13 mouse cellular contexts compared by ENCODE assay signal in the genomic region with DNA sequence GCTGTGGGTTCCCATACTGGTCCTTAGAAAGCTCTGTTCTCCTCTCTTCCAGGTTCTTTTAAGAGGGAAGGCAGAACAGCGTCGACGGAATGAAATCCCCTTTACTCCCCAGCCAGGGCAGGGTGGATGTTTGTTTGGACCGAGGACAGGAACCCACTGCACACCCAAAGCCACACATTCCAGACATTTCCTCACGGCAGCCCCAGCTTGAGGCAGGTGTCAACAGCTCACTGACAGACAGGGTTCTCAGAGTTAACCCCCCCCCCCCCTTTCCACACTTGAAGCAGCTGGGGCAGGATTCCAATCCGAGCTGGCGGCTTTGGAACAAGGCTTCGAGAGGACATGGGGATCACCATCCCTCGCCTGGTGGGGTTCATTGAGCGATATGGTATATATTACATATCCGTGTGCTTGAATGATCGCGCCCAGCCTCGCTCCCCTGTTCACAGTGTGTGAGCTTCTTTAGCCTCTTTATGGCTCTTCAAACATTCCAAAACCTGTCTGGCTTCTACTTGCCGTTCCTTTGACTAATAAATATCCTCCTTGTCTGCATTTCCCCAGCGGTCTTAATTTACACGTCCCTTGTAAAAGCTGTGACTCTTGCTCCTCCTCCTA. TPM values are rescaled to one million over a fixed set of nuclear protein-coding genes. Genes with fewer than 3 reads are reported as not detected.
DNase-seq lines count a peak whose midpoint lies in the region; ATAC-seq and TF ChIP-seq lines count a peak whose summit lies in the region.
"Had no signal": no experiment of that assay in that cellular context is flagged by ENCODE, and none has a peak within 500 bp of the region (broad histone marks: within the 10 kb centered on the region; RNA-seq: fewer than 3 reads in every experiment).

No protein-coding gene starts in this region.

- no peaks in the 10 kb centered on the region for H3K9me3 ChIP-seq in heart, embryonic 14.5 days (ENCODE audit: control insufficient read depth, low read length)
- H3K9me3 ChIP-seq in lung, postnatal 0 days (ENCODE audit: low read length), result no peaks in the 10 kb centered on the region
- H3K9me3 ChIP-seq in intestine, embryonic 16.5 days (ENCODE audit: control insufficient read depth, low read length), result no peaks in the 10 kb centered on the region
- H3K9me3 ChIP-seq in stomach, embryonic 16.5 days (replicated peaks; ENCODE audit: control insufficient read depth, low read length), result no peaks in the 10 kb centered on the region
- H3K9me3 ChIP-seq: hindbrain, embryonic 15.5 days had no signal

- no peaks in the 10 kb centered on the region for H3K27me3 ChIP-seq in heart, embryonic 14.5 days (ENCODE audit: control insufficient read depth, insufficient read depth, low read length)
- H3K27me3 ChIP-seq in lung, postnatal 0 days (replicated peaks; ENCODE audit: insufficient read depth, low read length), result no peaks in the 10 kb centered on the region
- H3K27me3 ChIP-seq in intestine, embryonic 16.5 days (replicated peaks; ENCODE audit: control insufficient read depth, insufficient read depth, low read length), result no peaks in the 10 kb centered on the region
- H3K27me3 ChIP-seq in stomach, embryonic 16.5 days (ENCODE audit: control insufficient read depth, insufficient read depth, low read length), result no peaks in the 10 kb centered on the region
- H3K27me3 ChIP-seq: hindbrain, embryonic 15.5 days had no signal

- 25% methylated on average over 17 of the region's 17 CpGs for WGBS in heart, embryonic 14.5 days
- 23% methylated on average over 17 of the region's 17 CpGs for WGBS in lung, postnatal 0 days
- 25% methylated on average over 17 of the region's 17 CpGs for WGBS in intestine, embryonic 16.5 days
- WGBS in stomach, embryonic 16.5 days, result 33% methylated on average over 17 of the region's 17 CpGs

- H3K4me2 ChIP-seq in heart, embryonic 14.5 days (ENCODE audit: low read length), result peak overlapping the region; percentile 64
- peak overlapping the region; percentile 55 for H3K4me2 ChIP-seq in lung, postnatal 0 days (replicated peaks; ENCODE audit: low read depth, low read length)
- H3K4me2 ChIP-seq in intestine, embryonic 16.5 days (ENCODE audit: low read depth, low read length), result peak overlapping the region; percentile 50
- peak overlapping the region; percentile 54 for H3K4me2 ChIP-seq in stomach, embryonic 16.5 days (ENCODE audit: low read depth, low read length)
- H3K4me2 ChIP-seq: hindbrain, embryonic 15.5 days had no signal

- 0 out of 2 replicates have a peak overlapping the region, but pooled peaks have one; percentile 21 for H3K9ac ChIP-seq in heart, embryonic 14.5 days (ENCODE audit: low read length)
- H3K9ac ChIP-seq in lung, postnatal 0 days (replicated peaks; ENCODE audit: low read depth), result 0 out of 2 replicates have a peak overlapping the region, but pooled peaks have one; percentile 8
- peak overlapping the region; percentile 53 for H3K9ac ChIP-seq in intestine, embryonic 16.5 days (ENCODE audit: low read depth, low read length)
- no peak overlapping the region; the same call in 1 of the 2 replicates for H3K9ac ChIP-seq in stomach, embryonic 16.5 days (ENCODE audit: low read length)
- H3K9ac ChIP-seq: hindbrain, embryonic 15.5 days had no signal

- intact Hi-C loops in left cerebral cortex, adult 2 months (cut with DNase I), result no loop called here

- TF ChIP-seq CTCF in lung, postnatal 0 days (IDR thresholded peaks at IDR 0.05), result no peak
- no peak for TF ChIP-seq CTCF in left cerebral cortex, adult 2 months (IDR thresholded peaks at IDR 0.05)

- peak overlapping the region; percentile 21 to 27 for H3K4me3 ChIP-seq in heart, embryonic 14.5 days (ENCODE audit: control insufficient read depth in 1 of 2, insufficient read depth in 1 of 2, low read depth in 1 of 2, low read length in 2 of 2)
- H3K4me3 ChIP-seq in lung, postnatal 0 days (ENCODE audit: low read depth, low read length), result peak overlapping the region; percentile 20
- H3K4me3 ChIP-seq in intestine, embryonic 16.5 days (ENCODE audit: low read length), result peak overlapping the region; percentile 10
- H3K4me3 ChIP-seq in stomach, embryonic 16.5 days (replicated peaks; ENCODE audit: low read length), result peak overlapping the region; percentile 23; the same call in 1 of the 2 replicates
- H3K4me3 ChIP-seq in left cerebral cortex, adult 2 months, result no peak overlapping the region
- H3K4me3 ChIP-seq: hindbrain, embryonic 15.5 days had no signal

- no peak overlapping the region for H3K27ac ChIP-seq in heart, embryonic 14.5 days (replicated peaks in 1 of 2; ENCODE audit: control insufficient read depth in 1 of 2, insufficient read depth in 1 of 2, low read depth in 2 of 2, low read length in 2 of 2)
- H3K27ac ChIP-seq in lung, postnatal 0 days (ENCODE audit: low read length), result peak overlapping the region; percentile 54
- H3K27ac ChIP-seq in intestine, embryonic 16.5 days (ENCODE audit: low read length), result no peak overlapping the region; the same call in 1 of the 2 replicates
- H3K27ac ChIP-seq in stomach, embryonic 16.5 days (ENCODE audit: low read length), result no peak overlapping the region
- no peak overlapping the region for H3K27ac ChIP-seq in left cerebral cortex, adult 2 months
- H3K27ac ChIP-seq: hindbrain, embryonic 15.5 days had no signal

- no peak for DNase-seq in heart, adult 18-20 months
- peak; percentile 57 for DNase-seq in lung, postnatal 0 days (ENCODE audit: low spot score)
- DNase-seq in lung, postnatal 25 days (ENCODE audit: low spot score), result no peak
- no peak for DNase-seq in embryo, embryonic 11 days
- DNase-seq in left cerebral cortex, adult 2 months (ENCODE audit: extremely low spot score in 1 of 2, low spot score in 2 of 2), result no peak
- DNase-seq: right cerebral cortex, adult 18-20 months; thymus, adult 18-20 months had no signal

- no peaks in the 10 kb centered on the region for H3K36me3 ChIP-seq in heart, embryonic 14.5 days (ENCODE audit: control insufficient read depth, insufficient read depth, low read length)
- H3K36me3 ChIP-seq in lung, postnatal 0 days (ENCODE audit: insufficient read depth, low read length), result no peaks in the 10 kb centered on the region
- no peaks in the 10 kb centered on the region for H3K36me3 ChIP-seq in intestine, embryonic 16.5 days (ENCODE audit: control insufficient read depth, insufficient read depth, low read length)
- no peaks in the 10 kb centered on the region for H3K36me3 ChIP-seq in stomach, embryonic 16.5 days (ENCODE audit: control insufficient read depth, insufficient read depth, low read length)
- H3K36me3 ChIP-seq: hindbrain, embryonic 15.5 days had no signal

- TF ChIP-seq EP300 in lung, postnatal 0 days (IDR thresholded peaks at IDR 0.05), result 0 out of 2 replicates have a peak, but pooled peaks have one; percentile 18

- peaks cover 15 to 16% of the 10 kb centered on the region in 2 experiments for H3K4me1 ChIP-seq in heart, embryonic 14.5 days (ENCODE audit: control insufficient read depth in 2 of 2, insufficient read depth in 2 of 2, low read length in 2 of 2)
- 0 out of 2 replicates have a peak, but pooled peaks cover 7% of the 10 kb centered on the region for H3K4me1 ChIP-seq in lung, postnatal 0 days (ENCODE audit: insufficient read depth, low read depth, low read length)
- H3K4me1 ChIP-seq in intestine, embryonic 16.5 days (ENCODE audit: control insufficient read depth, insufficient read depth, low read length), result peaks cover 8% of the 10 kb centered on the region; the same call in 1 of the 2 replicates
- peaks cover 9% of the 10 kb centered on the region for H3K4me1 ChIP-seq in stomach, embryonic 16.5 days (ENCODE audit: control insufficient read depth, insufficient read depth, low read length)

- no peak for ATAC-seq in heart, embryonic 14.5 days (ENCODE audit: insufficient number of reproducible peaks, insufficient read depth, low FRiP score, low read depth)
- ATAC-seq in lung, postnatal 0 days, result peak; percentile 79
- ATAC-seq in intestine, embryonic 16.5 days, result no peak
- 0 out of 2 replicates have a peak, but pooled peaks have one; percentile 30 for ATAC-seq in stomach, embryonic 16.5 days (ENCODE audit: insufficient read depth, low FRiP score)
- ATAC-seq: CD4-positive, CD25-positive, alpha-beta regulatory T cell, adult 4 months; forebrain, embryonic 14.5 days had no signal

RNA-seq across cellular contexts. Expression of a gene that starts 37.8 kb away (rescaled TPM):
- 210 and 234 TPM in 2 replicates for polyA plus RNA-seq in heart, embryonic 14.5 days (2014; fragmentation: Nextera tagmentation; extraction: Ambion mirVana)
- 10 to 100 TPM; 74.1 to 76.3 TPM for total RNA-seq in heart, adult 18-20 months (2021)
- polyA plus RNA-seq in lung, postnatal 0 days (2015; fragmentation: Nextera tagmentation; extraction: Ambion mirVana), result 190 and 211 TPM in 2 replicates
- 179 and 194 TPM in 2 replicates for polyA plus RNA-seq in intestine, embryonic 16.5 days (2015; fragmentation: Nextera tagmentation; extraction: Ambion mirVana)
- polyA plus RNA-seq in stomach, embryonic 16.5 days (2015; fragmentation: Nextera tagmentation; extraction: Ambion mirVana), result 209 and 215 TPM in 2 replicates
- total RNA-seq in left cerebral cortex, adult 2 months (2021), result 100 to 1,000 TPM; 238 to 262 TPM

Comparison
In these comparisons a context has a peak if more than half of its experiments do, and no peak if none do; other contexts are left out.
1. ATAC-seq: peak in lung, postnatal 0 days (single experiment) and stomach, embryonic 16.5 days (single experiment); none in heart, embryonic 14.5 days (single experiment) and intestine, embryonic 16.5 days (single experiment).
2. Peak in every context shown above with its lines, with median percentiles within 50 percentile points of each other: H3K4me2 ChIP-seq.